Mouse (Mus musculus) midbrain, embryonic 16.5 days (tissue): ENCODE measurements around the gene Ccm2. TPM values are rescaled to one million over a fixed set of nuclear protein-coding genes. Genes with fewer than 3 reads are reported as not detected.
A peak's percentile ranks its signal among the peaks of the same experiment; 100 is the strongest.

Source experiments
- ATAC-seq: fragments of 200-750 bp; cut with Nextera tagmentation; 2 replicates; pipeline ENCODE4 v1.8.0; 2017; ENCODE audit warnings: moderate TSS enrichment
- H3K27ac ChIP-seq: fragments of 300-500 bp; sonication (generic); 2 replicates; pipeline ENCODE4 v1.5.1; 2014; ENCODE audit warnings: mild to moderate bottlenecking, low read length, mixed read lengths
- H3K27me3 ChIP-seq: fragments of 300-500 bp; sonication (generic); 2 replicates; pipeline ENCODE4 v1.6.1; 2014; ENCODE audit warnings: low read depth, low read length, mixed read lengths; ENCODE audit not compliant: control insufficient read depth, insufficient read depth
- H3K36me3 ChIP-seq: fragments of 300-500 bp; sonication (generic); 2 replicates; pipeline ENCODE4 v1.6.1; 2014; ENCODE audit warnings: mild to moderate bottlenecking, low read length, moderate library complexity, mixed read lengths; ENCODE audit not compliant: control insufficient read depth, insufficient read depth
- H3K4me1 ChIP-seq: fragments of 300-500 bp; sonication (generic); 2 replicates; pipeline ENCODE4 v1.6.1; 2014; ENCODE audit warnings: mild to moderate bottlenecking, low read length, mixed read lengths; ENCODE audit not compliant: control insufficient read depth, insufficient read depth
- H3K4me2 ChIP-seq: fragments of 300-500 bp; sonication (generic); 2 replicates; pipeline ENCODE4 v1.6.1; 2014; ENCODE audit warnings: mild to moderate bottlenecking, low read length, mixed read lengths
- H3K4me3 ChIP-seq: fragments of 300-500 bp; sonication (generic); 2 replicates; pipeline ENCODE4 v1.5.1; 2014; ENCODE audit warnings: low read depth, mild to moderate bottlenecking, low read length, moderate library complexity, mixed read lengths
- H3K9ac ChIP-seq: fragments of 300-500 bp; sonication (generic); 2 replicates; pipeline ENCODE4 v1.6.1; 2014; ENCODE audit warnings: low read depth, low read length, mixed read lengths
- H3K9me3 ChIP-seq: fragments of 300-500 bp; sonication (generic); replicated peaks from 2 replicates; pipeline ENCODE4 v1.6.1; 2014; ENCODE audit warnings: mild to moderate bottlenecking, low read length, mixed read lengths; ENCODE audit not compliant: control insufficient read depth, poor library complexity, severe bottlenecking
- WGBS: fragments of 180-500 bp; shearing (Covaris S2); extraction: QIAGEN DNeasy Blood & Tissue Kit; methylation state at CpG from one replicate; pipeline ENCODE4 v1.1.7; 2014; 5-methylcytosine and 5-hydroxymethylcytosine counted together
- polyA plus RNA-seq: library from polyadenylated mRNA; unstranded; fragments of >200 nt; fragmentation: Nextera tagmentation; extraction: Ambion mirVana; gene quantifications from 2 replicates; pipeline ENCODE4 v1.2.1, GENCODE M21; 2015

Ccm2 gene
- polyA plus RNA-seq, 1 experiment from 2014 or later: 81.4 TPM

GRCm38 (mm10) chr11:6597523-6597922 is 50.8 kb downstream of the Ccm2 start:
- no peak for ATAC-seq
- no peak overlapping the region for H3K4me2 ChIP-seq
- H3K27ac ChIP-seq: peak overlapping the region; percentile 68
- H3K36me3 ChIP-seq: peaks cover 29% of the 10 kb centered on the region
- H3K4me1 ChIP-seq: peaks cover 22% of the 10 kb centered on the region
- WGBS: 58% methylated on average over 7 of the region's 7 CpGs
- no peaks in the 10 kb centered on the region for H3K27me3 ChIP-seq
- no peak overlapping the region for H3K4me3 ChIP-seq
- no peaks in the 10 kb centered on the region for H3K9me3 ChIP-seq
- H3K9ac ChIP-seq: no peak overlapping the region

- H3K27me3 ChIP-seq: no peaks in the 10 kb centered on the region
- peak overlapping the region; percentile 27 for H3K4me3 ChIP-seq
- peaks cover 31% of the 10 kb centered on the region for H3K4me1 ChIP-seq
- ATAC-seq: peak; percentile 3
- H3K9ac ChIP-seq: peak overlapping the region; percentile 52
- H3K36me3 ChIP-seq: peaks cover 25% of the 10 kb centered on the region
- H3K9me3 ChIP-seq: no peaks in the 10 kb centered on the region
- peak overlapping the region; percentile 68 for H3K27ac ChIP-seq
- WGBS: 58% methylated on average over 19 of the region's 19 CpGs
- peak overlapping the region; percentile 63 for H3K4me2 ChIP-seq
Measured at GRCm38 (mm10) chr11:6598191-6598889, 51.7 kb downstream of the Ccm2 start.

- H3K27me3 ChIP-seq: no peaks in the 10 kb centered on the region
- peak overlapping the region; percentile 68 for H3K27ac ChIP-seq
- H3K4me3 ChIP-seq: peak overlapping the region; percentile 27
- H3K4me2 ChIP-seq: peak overlapping the region; percentile 63
- WGBS: 9% methylated on average over 27 of the region's 27 CpGs
- peak overlapping the region; percentile 52 for H3K9ac ChIP-seq
- ATAC-seq: peak; percentile 18
- peaks cover 36% of the 10 kb centered on the region for H3K4me1 ChIP-seq
- H3K9me3 ChIP-seq: no peaks in the 10 kb centered on the region
- H3K36me3 ChIP-seq: peaks cover 24% of the 10 kb centered on the region
Measured at GRCm38 (mm10) chr11:6599011-6599681, 52.5 kb downstream of the Ccm2 start.

GRCm38 (mm10) chr11:6599831-6600230 is 53.1 kb downstream of the Ccm2 start:
- Histone ChIP-seq H3K27me3 (no peaks in the 10 kb centered on the region), H3K9me3 (no peaks in the 10 kb centered on the region), H3K4me3 (no peak overlapping the region), H3K27ac (peak overlapping the region; percentile 68), H3K4me2 (peak overlapping the region; percentile 63), H3K36me3 (peaks cover 19% of the 10 kb centered on the region), H3K4me1 (peaks cover 36% of the 10 kb centered on the region), H3K9ac (no peak overlapping the region; the same call in 1 of the 2 replicates)
- 0 out of 2 replicates have a peak, but pooled peaks have one; percentile 2 for ATAC-seq
- 78% methylated on average over 6 of the region's 6 CpGs for WGBS

- Histone ChIP-seq H3K27me3 (no peaks in the 10 kb centered on the region), H3K4me1 (peaks cover 36% of the 10 kb centered on the region), H3K27ac (no peak overlapping the region; the same call in 1 of the 2 replicates), H3K9me3 (no peaks in the 10 kb centered on the region), H3K4me3 (no peak overlapping the region), H3K4me2 (no peak overlapping the region), H3K9ac (no peak overlapping the region), H3K36me3 (peaks cover 19% of the 10 kb centered on the region)
- ATAC-seq: no peak
- 89% methylated on average over 8 of the region's 8 CpGs for WGBS
Measured at GRCm38 (mm10) chr11:6600284-6600944, 53.7 kb downstream of the Ccm2 start.

- H3K27ac ChIP-seq: no peak overlapping the region
- WGBS: 83% methylated on average over 20 of the region's 20 CpGs
- peaks cover 12% of the 10 kb centered on the region for H3K36me3 ChIP-seq
- H3K4me2 ChIP-seq: no peak overlapping the region
- H3K27me3 ChIP-seq: no peaks in the 10 kb centered on the region
- no peak for ATAC-seq
- H3K4me3 ChIP-seq: no peak overlapping the region
- no peaks in the 10 kb centered on the region for H3K9me3 ChIP-seq
- H3K9ac ChIP-seq: no peak overlapping the region
- H3K4me1 ChIP-seq: peaks cover 44% of the 10 kb centered on the region
Measured at GRCm38 (mm10) chr11:6601649-6602480, 55.2 kb downstream of the Ccm2 start.

GRCm38 (mm10) chr11:6602662-6603061 is 56.0 kb downstream of the Ccm2 start:
- Histone ChIP-seq H3K27ac (0 out of 2 replicates have a peak overlapping the region, but pooled peaks have one; percentile 97), H3K4me1 (peaks cover 51% of the 10 kb centered on the region), H3K9me3 (no peaks in the 10 kb centered on the region), H3K4me3 (no peak overlapping the region; the same call in 1 of the 2 replicates), H3K4me2 (peak overlapping the region; percentile 91), H3K27me3 (no peaks in the 10 kb centered on the region), H3K9ac (peak overlapping the region; percentile 91), H3K36me3 (peaks cover 10% of the 10 kb centered on the region)
- WGBS: 71% methylated on average over 9 of the region's 9 CpGs
- ATAC-seq: no peak

- peaks cover 47% of the 10 kb centered on the region for H3K4me1 ChIP-seq
- WGBS: 74% methylated on average over 9 of the region's 9 CpGs
Measured at GRCm38 (mm10) chr11:6603224-6603623, 56.5 kb downstream of the Ccm2 start.

More at GRCm38 (mm10) chr11:6603224-6603623, 56.5 kb downstream of the Ccm2 start:
- peak overlapping the region; percentile 91 for H3K9ac ChIP-seq
- H3K36me3 ChIP-seq: peaks cover 10% of the 10 kb centered on the region
- no peaks in the 10 kb centered on the region for H3K27me3 ChIP-seq
- no peak for ATAC-seq
- H3K4me2 ChIP-seq: peak overlapping the region; percentile 91
- H3K27ac ChIP-seq: peak overlapping the region; percentile 97; the same call in 1 of the 2 replicates
- H3K9me3 ChIP-seq: no peaks in the 10 kb centered on the region
- H3K4me3 ChIP-seq: peak overlapping the region; percentile 54
